Mouse (Mus musculus) lung, embryonic 16.5 days (tissue): ENCODE results near the gene Plekhb1. TPM values are rescaled to one million over a fixed set of nuclear protein-coding genes. Genes with fewer than 3 reads are reported as not detected.

Experiments used
- ATAC-seq: fragments of 200-750 bp; cut with Nextera tagmentation; 2 replicates; pipeline ENCODE4 v1.8.0; 2017; ENCODE audit warnings: low read depth, mild to moderate bottlenecking, moderate library complexity
- H3K27ac ChIP-seq: fragments of 300-500 bp; sonication (generic); 2 replicates; pipeline ENCODE4 v1.5.1; 2014; ENCODE audit warnings: mild to moderate bottlenecking, control low read depth, low read length
- H3K27me3 ChIP-seq: fragments of 300-500 bp; sonication (generic); 2 replicates; pipeline ENCODE4 v1.6.1; 2014; ENCODE audit warnings: low read depth, low read length, mixed read lengths; ENCODE audit not compliant: control insufficient read depth, insufficient read depth
- H3K36me3 ChIP-seq: fragments of 300-500 bp; sonication (generic); 2 replicates; pipeline ENCODE4 v1.6.1; 2014; ENCODE audit warnings: low read length; ENCODE audit not compliant: control insufficient read depth, insufficient read depth
- H3K4me1 ChIP-seq: fragments of 300-500 bp; sonication (generic); replicated peaks from 2 replicates; pipeline ENCODE4 v1.6.1; 2014; ENCODE audit warnings: low read length, mixed read lengths; ENCODE audit not compliant: control insufficient read depth, insufficient read depth
- H3K4me2 ChIP-seq: fragments of 300-500 bp; sonication (generic); 2 replicates; pipeline ENCODE4 v1.6.1; 2014; ENCODE audit warnings: low read depth, low read length, control low read depth
- H3K4me3 ChIP-seq: fragments of 300-500 bp; sonication (generic); 2 replicates; pipeline ENCODE4 v1.5.1; 2014; ENCODE audit warnings: mild to moderate bottlenecking, low read length, control low read depth
- H3K9ac ChIP-seq: fragments of 300-500 bp; sonication (generic); 2 replicates; pipeline ENCODE4 v1.6.1; 2014; ENCODE audit warnings: low read length, control low read depth
- H3K9me3 ChIP-seq: fragments of 300-500 bp; sonication (generic); 2 replicates; pipeline ENCODE4 v1.6.1; 2016; ENCODE audit warnings: low read length; ENCODE audit not compliant: control insufficient read depth
- WGBS: fragments of 180-500 bp; shearing (Covaris S2); extraction: QIAGEN DNeasy Blood & Tissue Kit; methylation state at CpG from one replicate; pipeline ENCODE4 v1.1.7; 2014; 5-methylcytosine and 5-hydroxymethylcytosine counted together
- polyA plus RNA-seq: library from polyadenylated mRNA; unstranded; fragments of >200 nt; fragmentation: Nextera tagmentation; extraction: Ambion mirVana; gene quantifications from 2 replicates; pipeline ENCODE4 v1.2.1, GENCODE M21; 2015

The Plekhb1 gene
- polyA plus RNA-seq, 1 experiment from 2014 or later: 24.0 TPM

GRCm38 (mm10) chr7:100607214-100608129, 54.7 kb downstream of the Plekhb1 start, which contains the start of gene Rab6a:
TSS of gene Rab6a (plus strand) at chr7:100607410.
- ATAC-seq: peak; percentile 98
- no peaks in the 10 kb centered on the region for H3K36me3 ChIP-seq
- peak within 1 kb of the TSS; percentile 100 for H3K9ac ChIP-seq
- H3K9me3 ChIP-seq: no peaks in the 10 kb centered on the region
- peak within 1 kb of the TSS; percentile 99 for H3K27ac ChIP-seq
- peaks cover 3% of the 10 kb centered on the region; the same call in 1 of the 2 replicates for H3K4me1 ChIP-seq
- peak within 1 kb of the TSS; percentile 72 for H3K4me2 ChIP-seq
- H3K4me3 ChIP-seq: peak within 1 kb of the TSS; percentile 100
- no peaks in the 10 kb centered on the region for H3K27me3 ChIP-seq
- under 1% methylated on average over 98 of the region's 105 CpGs for WGBS

GRCm38 (mm10) chr7:100600211-100600610, 62.0 kb downstream of the Plekhb1 start:
- ATAC-seq: no peak
- no peaks in the 10 kb centered on the region for H3K36me3 ChIP-seq
- peaks cover 3% of the 10 kb centered on the region; the same call in 1 of the 2 replicates for H3K9me3 ChIP-seq
- H3K4me1 ChIP-seq: no peaks in the 10 kb centered on the region
- WGBS: 66% methylated on average over 5 of the region's 5 CpGs
- H3K27ac ChIP-seq: no peak overlapping the region
- no peak overlapping the region for H3K4me3 ChIP-seq
- H3K27me3 ChIP-seq: no peaks in the 10 kb centered on the region
- no peak overlapping the region for H3K4me2 ChIP-seq
- no peak overlapping the region for H3K9ac ChIP-seq

GRCm38 (mm10) chr7:100593349-100593748, 68.9 kb downstream of the Plekhb1 start:
- ATAC-seq: no peak
- no peaks in the 10 kb centered on the region for H3K36me3 ChIP-seq
- no peaks in the 10 kb centered on the region for H3K27me3 ChIP-seq
- H3K4me2 ChIP-seq: no peak overlapping the region
- no peak overlapping the region for H3K4me3 ChIP-seq
- no peaks in the 10 kb centered on the region for H3K4me1 ChIP-seq
- H3K9ac ChIP-seq: no peak overlapping the region
- H3K27ac ChIP-seq: no peak overlapping the region
- no peaks in the 10 kb centered on the region for H3K9me3 ChIP-seq

Other genes with a start within 250 kb of the Plekhb1 start
- 0.09 TPM in 1 of 2 replicates, not detected in the other for gene Ucp3, start 189.4 kb downstream of the Plekhb1 start, polyA plus RNA-seq
- 306 and 325 TPM in 2 replicates for gene Ucp2, start 169.1 kb downstream of the Plekhb1 start, polyA plus RNA-seq
- 8.5 and 12.9 TPM in 2 replicates for gene Dnajb13, start 147.5 kb downstream of the Plekhb1 start, polyA plus RNA-seq
- 19.6 and 20.4 TPM in 2 replicates for gene Coa4, start 125.3 kb downstream of the Plekhb1 start, polyA plus RNA-seq
- gene Rab6a, start 55.0 kb downstream of the Plekhb1 start, polyA plus RNA-seq: 69.8 and 74.6 TPM in 2 replicates
- 74.6 and 76.3 TPM in 2 replicates for gene Mrpl48, start 54.1 kb downstream of the Plekhb1 start, polyA plus RNA-seq
- gene Fam168a, start 44.2 kb upstream of the Plekhb1 start, polyA plus RNA-seq: 39.3 and 45.7 TPM in 2 replicates
- gene Relt, start 201.0 kb upstream of the Plekhb1 start, polyA plus RNA-seq: 3.0 and 3.8 TPM in 2 replicates